ENCODE assay signal across 15 mouse cellular contexts in genomic region chr1:161897235-161897634, GRCm38 (mm10).
"Had no signal": no experiment of that assay in that cellular context is flagged by ENCODE, and none has a peak within 500 bp of the region (broad histone marks: within the 10 kb centered on the region; RNA-seq: fewer than 3 reads in every experiment).

No protein-coding gene starts in this region.

- H3K27me3 ChIP-seq: intestine, embryonic 15.5 days; midbrain, embryonic 13.5 days; neural tube, embryonic 15.5 days; stomach, embryonic 15.5 days had no signal

- H3K4me3 ChIP-seq: intestine, embryonic 15.5 days; left cerebral cortex, adult 2 months; limb, embryonic 10.5 days; midbrain, embryonic 13.5 days; myocyte; neural tube, embryonic 15.5 days; stomach, embryonic 15.5 days had no signal

- ATAC-seq: intestine, embryonic 15.5 days; midbrain, embryonic 13.5 days had no signal

- H3K36me3 ChIP-seq: intestine, embryonic 15.5 days; limb, embryonic 10.5 days; midbrain, embryonic 13.5 days; neural tube, embryonic 15.5 days; stomach, embryonic 15.5 days had no signal

- H3K4me1 ChIP-seq: intestine, embryonic 15.5 days; limb, embryonic 10.5 days; neural tube, embryonic 15.5 days had no signal

- H3K9ac ChIP-seq: intestine, embryonic 15.5 days; midbrain, embryonic 13.5 days; neural tube, embryonic 15.5 days; stomach, embryonic 15.5 days had no signal

- H3K27ac ChIP-seq: intestine, embryonic 15.5 days; left cerebral cortex, adult 2 months; limb, embryonic 10.5 days; midbrain, embryonic 13.5 days; neural tube, embryonic 15.5 days; stomach, embryonic 15.5 days had no signal

- DNase-seq: kidney, adult 18-20 months; kidney, postnatal 10 days; kidney, postnatal 4 days; lung, adult 18-20 months; lung, postnatal 4 days; right cerebral cortex, adult 18-20 months; right cerebral cortex, postnatal 25 days; thymus, postnatal 14 days had no signal

- H3K9me3 ChIP-seq: intestine, embryonic 15.5 days; limb, embryonic 10.5 days; midbrain, embryonic 13.5 days; neural tube, embryonic 15.5 days; stomach, embryonic 15.5 days had no signal

- H3K4me2 ChIP-seq: intestine, embryonic 15.5 days; midbrain, embryonic 13.5 days; neural tube, embryonic 15.5 days; stomach, embryonic 15.5 days had no signal
